8 mouse cellular contexts compared by ENCODE assay signal in genomic region chr6:91719865-91720533, GRCm38 (mm10). TPM values are rescaled to one million over a fixed set of nuclear protein-coding genes. Genes with fewer than 3 reads are reported as not detected.
DNase-seq lines count a peak whose midpoint lies in the region; ATAC-seq lines count a peak whose summit lies in the region.

No protein-coding gene starts in this region.

- intact Hi-C loops in left cerebral cortex, postnatal 36 days (cut with DNase I) = no loop called here

- H3K9me3 ChIP-seq in heart, embryonic 13.5 days = no peaks in the 10 kb centered on the region
- H3K9me3 ChIP-seq in forebrain, embryonic 13.5 days (replicated peaks) = no peaks in the 10 kb centered on the region
- no peaks in the 10 kb centered on the region for H3K9me3 ChIP-seq in neural tube, embryonic 14.5 days (ENCODE audit: control insufficient read depth, low read length)

- WGBS in heart, embryonic 13.5 days = 17% methylated on average over 9 of the region's 9 CpGs
- WGBS in forebrain, embryonic 13.5 days = 4% methylated on average over 9 of the region's 9 CpGs
- WGBS in neural tube, embryonic 14.5 days = 7% methylated on average over 9 of the region's 9 CpGs

- peak overlapping the region; percentile 33 for H3K27ac ChIP-seq in heart, embryonic 13.5 days (replicated peaks)
- peak overlapping the region; percentile 95 for H3K27ac ChIP-seq in forebrain, embryonic 13.5 days
- H3K27ac ChIP-seq in neural tube, embryonic 14.5 days (ENCODE audit: low read depth, low read length) = peak overlapping the region; percentile 83

- no peak for ATAC-seq in heart, embryonic 13.5 days (ENCODE audit: extremely low read depth, insufficient number of reproducible peaks, low FRiP score, low TSS enrichment)
- peak; percentile 78 for ATAC-seq in forebrain, embryonic 13.5 days
- peak; percentile 80 for ATAC-seq in neural tube, embryonic 14.5 days (ENCODE audit: low read depth)
- no peak for ATAC-seq in CD4-positive, CD25-positive, alpha-beta regulatory T cell, adult 4 months

- H3K4me2 ChIP-seq in heart, embryonic 13.5 days = 0 out of 2 replicates have a peak overlapping the region, but pooled peaks have one; percentile 3
- H3K4me2 ChIP-seq in forebrain, embryonic 13.5 days = peak overlapping the region; percentile 43
- peak overlapping the region; percentile 16; the same call in 1 of the 2 replicates for H3K4me2 ChIP-seq in neural tube, embryonic 14.5 days (ENCODE audit: low read depth, low read length)

- peaks cover 38% of the 10 kb centered on the region for H3K36me3 ChIP-seq in heart, embryonic 13.5 days
- peaks cover 27% of the 10 kb centered on the region for H3K36me3 ChIP-seq in forebrain, embryonic 13.5 days (ENCODE audit: poor library complexity, severe bottlenecking)
- H3K36me3 ChIP-seq in neural tube, embryonic 14.5 days (ENCODE audit: control insufficient read depth, insufficient read depth, low read length) = peaks cover 3% of the 10 kb centered on the region; the same call in 1 of the 2 replicates

- H3K9ac ChIP-seq in heart, embryonic 13.5 days = peak overlapping the region; percentile 2; the same call in 1 of the 2 replicates
- peak overlapping the region; percentile 50 for H3K9ac ChIP-seq in forebrain, embryonic 13.5 days
- no peak overlapping the region for H3K9ac ChIP-seq in neural tube, embryonic 14.5 days (replicated peaks; ENCODE audit: low read depth, low read length)

- H3K27me3 ChIP-seq in heart, embryonic 13.5 days (replicated peaks) = no peaks in the 10 kb centered on the region
- no peaks in the 10 kb centered on the region for H3K27me3 ChIP-seq in forebrain, embryonic 13.5 days
- no peaks in the 10 kb centered on the region for H3K27me3 ChIP-seq in neural tube, embryonic 14.5 days (ENCODE audit: control insufficient read depth, insufficient read depth, low read length)

- H3K4me3 ChIP-seq in heart, embryonic 13.5 days = no peak overlapping the region
- H3K4me3 ChIP-seq in forebrain, embryonic 13.5 days = no peak overlapping the region
- H3K4me3 ChIP-seq in neural tube, embryonic 14.5 days (ENCODE audit: low read depth, low read length) = no peak overlapping the region

- peaks cover 40% of the 10 kb centered on the region for H3K4me1 ChIP-seq in heart, embryonic 13.5 days
- H3K4me1 ChIP-seq in forebrain, embryonic 13.5 days = peaks cover 48% of the 10 kb centered on the region
- peaks cover 40% of the 10 kb centered on the region for H3K4me1 ChIP-seq in neural tube, embryonic 14.5 days (ENCODE audit: control insufficient read depth, insufficient read depth, low read length)

- no peak for DNase-seq in heart, adult 9 months (ENCODE audit: low spot score in 2 of 2)
- DNase-seq in Muller cell, postnatal 12 days (ENCODE audit: inconsistent ontology term) = peak; percentile 72
- peak; percentile 57 to 67 for DNase-seq in left cerebral cortex, postnatal 36 days (ENCODE audit: low spot score in 2 of 2)
- DNase-seq in spleen, postnatal 4 days (ENCODE audit: low spot score in 2 of 2) = no peak

RNA-seq across cellular contexts. Expression of gene Slc6a6, which starts 36.1 kb away (rescaled TPM):
- polyA plus RNA-seq in heart, embryonic 13.5 days (2015; fragmentation: Nextera tagmentation; extraction: Ambion mirVana) = 59.4 and 60.0 TPM in 2 replicates
- polyA plus RNA-seq in forebrain, embryonic 13.5 days (2015; fragmentation: Nextera tagmentation; extraction: Ambion mirVana) = 68.2 and 73.1 TPM in 2 replicates
- total RNA-seq in left cerebral cortex, postnatal 36 days (2021) = 100 to 1,000 TPM; 120 to 170 TPM
- 89.3 and 100 TPM in 2 replicates for polyA plus RNA-seq in neural tube, embryonic 14.5 days (2014; fragmentation: Nextera tagmentation; extraction: Ambion mirVana)
- polyA plus RNA-seq in CD4-positive, CD25-positive, alpha-beta regulatory T cell, adult 4 months (2017; shearing (Covaris generic)) = 10 to 100 TPM; 43.3 to 45.1 TPM

Comparison
In these comparisons a context has a peak if more than half of its experiments do, and no peak if none do; other contexts are left out.
1. ATAC-seq: peak in forebrain, embryonic 13.5 days (single experiment) and neural tube, embryonic 14.5 days (single experiment); none in heart, embryonic 13.5 days (single experiment) and CD4-positive, CD25-positive, alpha-beta regulatory T cell, adult 4 months (single experiment).
2. H3K27ac ChIP-seq: peak in every context shown above with its lines; median percentile 95 in forebrain, embryonic 13.5 days; 83 in neural tube, embryonic 14.5 days; 33 in heart, embryonic 13.5 days.
3. DNase-seq: peak in Muller cell, postnatal 12 days (single experiment) and left cerebral cortex, postnatal 36 days (2 of 2); none in heart, adult 9 months (0 of 2) and spleen, postnatal 4 days (0 of 2).
4. Peak in every context shown above with its lines, with median percentiles within 50 percentile points of each other: H3K4me2 ChIP-seq.